Mouse (Mus musculus) adrenal gland, postnatal 14 days (tissue): ENCODE results near the gene Wipf2. TPM values are rescaled to one million over a fixed set of nuclear protein-coding genes. Genes with fewer than 3 reads are reported as not detected.
"Not testable (repeated sequence)": the region's sequence is repeated elsewhere in the genome, so short reads cannot be mapped to it uniquely, and the experiment has no call there.

ENCODE experiments used
- DNase-seq: peaks from one replicate; pipeline ENCODE4 v3.0.0; 2021; ENCODE audit warnings: mixed read lengths
- long read RNA-seq, 2 experiments: library from polyadenylated mRNA; stranded (forward); transcript quantifications; one replicate each; pipeline ENCODE4 v2.0.0; 2021
- total RNA-seq: library from RNA; stranded (reverse); gene quantifications from 2 replicates; pipeline ENCODE4 v1.2.3, GENCODE M21; 2021

Wipf2 gene
- 16.6 and 21.3 TPM in 2 replicates for total RNA-seq
- long read RNA-seq, experiment 1, partial matches to known transcripts: 0 of 4 reads
- long read RNA-seq, experiment 1, other reads (novel, unspliced or antisense): 4 of 4 reads
- long read RNA-seq, experiment 2, partial matches to known transcripts: 0 of 2 reads
- long read RNA-seq, experiment 2, other reads (novel, unspliced or antisense): 2 of 2 reads

DNA sequence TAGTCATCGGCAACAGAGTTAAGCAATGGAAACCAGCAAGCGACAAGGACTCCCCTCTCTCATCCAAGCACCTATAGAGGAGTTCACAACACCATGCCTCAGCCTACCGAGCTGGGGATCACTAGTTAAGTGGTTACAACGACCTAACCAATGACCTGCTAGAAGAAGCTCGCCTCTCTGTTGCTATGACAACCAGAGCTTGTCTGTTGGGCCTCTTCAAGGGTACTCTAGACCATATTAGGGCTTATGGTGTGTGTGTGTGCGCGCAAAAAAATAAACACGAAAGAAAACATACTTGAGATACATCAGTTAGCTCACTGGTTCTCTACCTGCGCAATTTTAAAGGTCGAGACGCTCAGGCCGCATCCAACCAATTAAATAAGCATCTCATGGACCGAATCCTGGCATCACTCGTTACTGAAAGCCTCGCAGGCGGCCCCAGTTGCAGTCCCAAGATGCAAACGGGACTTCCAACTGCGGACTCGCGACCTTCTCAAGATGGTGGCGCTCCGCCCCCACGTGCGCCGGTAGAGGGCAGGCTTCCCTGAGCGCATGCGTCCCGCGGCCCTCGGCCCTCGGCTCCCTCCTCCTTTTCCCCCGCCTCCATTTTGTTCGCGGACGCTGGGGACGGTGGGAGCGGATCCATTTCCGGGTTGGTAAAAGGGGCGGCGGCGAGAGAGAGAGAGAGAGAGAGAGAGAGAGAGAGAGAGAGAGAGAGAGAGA, at the start of gene Wipf2:
Gene Wipf2 (plus strand): TSS at position 611 of the 723 bp plus-strand sequence.
- DNase-seq: peak; percentile 98

DNA sequence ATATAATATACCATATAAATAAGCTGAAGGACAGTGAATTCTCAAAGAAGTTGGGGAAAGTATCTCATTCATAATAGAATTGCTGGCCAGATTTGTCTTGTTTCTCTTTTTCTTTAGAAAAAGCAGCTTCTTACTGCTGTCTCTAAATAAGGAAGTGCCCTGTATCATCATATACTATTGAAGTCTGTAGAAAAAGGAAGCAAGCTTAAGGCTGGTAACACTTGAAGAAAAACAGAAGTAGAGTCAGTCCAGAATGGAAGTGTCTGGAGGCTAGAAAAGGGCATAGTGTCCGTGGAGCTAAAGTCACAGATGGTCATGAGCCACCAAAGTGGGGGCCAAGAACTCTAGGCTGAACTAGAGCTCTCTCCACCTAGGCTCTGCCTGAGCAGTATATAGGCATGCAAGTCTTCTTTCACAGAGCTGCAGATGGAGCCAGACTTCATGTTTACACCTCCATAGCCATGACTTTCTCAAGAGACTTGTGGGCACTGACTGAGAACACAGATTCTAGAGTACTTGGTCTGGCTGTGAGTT, 46.7 kb upstream of the Wipf2 start:
- DNase-seq: no peak

DNA sequence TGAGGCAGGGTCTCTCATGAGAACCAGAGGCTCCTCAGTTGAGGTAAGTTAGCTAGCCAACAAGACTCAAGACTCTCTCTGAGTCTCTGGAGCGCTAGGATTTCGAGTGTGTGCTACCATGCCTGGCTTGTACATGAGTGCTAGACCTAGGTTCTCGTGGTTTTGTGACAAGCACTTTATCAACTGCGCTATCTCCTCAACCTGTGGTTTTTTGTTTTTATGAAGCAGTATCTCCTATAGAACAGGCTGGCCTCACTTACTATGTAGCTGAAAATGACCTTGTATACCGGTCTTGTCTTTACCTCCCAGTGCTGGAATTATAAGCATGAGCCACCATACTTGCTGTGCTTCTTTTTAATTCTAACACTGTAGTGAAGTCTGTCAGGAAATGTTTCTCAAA, 42.5 kb upstream of the Wipf2 start:
- no peak for DNase-seq

DNA sequence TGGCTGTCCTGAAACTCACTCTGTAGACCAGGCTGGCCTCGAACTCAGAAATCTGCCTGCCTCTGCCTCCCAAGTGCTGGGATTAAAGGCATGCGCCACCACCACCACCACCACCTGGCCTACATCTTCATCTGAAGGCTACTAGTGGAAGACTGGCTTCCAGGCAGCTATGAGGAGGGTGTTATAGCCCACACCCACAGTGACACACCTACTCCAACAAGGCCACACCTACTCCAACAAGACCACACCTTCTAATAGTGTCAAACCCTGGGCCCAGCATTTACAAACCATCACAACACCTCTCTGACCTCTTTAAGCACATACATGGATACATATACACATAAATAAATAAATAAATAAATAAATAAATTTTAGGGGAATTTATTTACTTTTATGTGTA, 37.4 kb upstream of the Wipf2 start:
- DNase-seq: not testable (repeated sequence)

DNA sequence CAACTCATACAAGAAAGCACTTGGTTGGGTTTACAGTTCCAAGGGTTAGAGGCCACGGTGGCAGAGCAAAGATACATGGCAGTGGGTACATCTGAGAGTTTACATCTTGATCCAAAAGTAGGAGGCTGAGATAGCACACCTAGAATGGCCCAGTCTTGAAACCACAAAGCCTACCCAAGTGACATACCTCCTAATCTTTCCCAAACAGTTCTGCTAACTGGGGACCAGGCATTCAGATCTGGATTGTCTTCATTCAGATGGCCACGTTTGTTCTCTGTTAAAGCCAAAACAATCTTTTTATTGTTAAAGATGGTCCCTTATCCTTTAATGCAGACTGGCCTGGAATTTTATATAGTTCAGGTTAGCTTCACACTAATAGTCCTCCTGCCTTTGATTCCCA, 35.6 kb upstream of the Wipf2 start:
- DNase-seq: no peak

DNA sequence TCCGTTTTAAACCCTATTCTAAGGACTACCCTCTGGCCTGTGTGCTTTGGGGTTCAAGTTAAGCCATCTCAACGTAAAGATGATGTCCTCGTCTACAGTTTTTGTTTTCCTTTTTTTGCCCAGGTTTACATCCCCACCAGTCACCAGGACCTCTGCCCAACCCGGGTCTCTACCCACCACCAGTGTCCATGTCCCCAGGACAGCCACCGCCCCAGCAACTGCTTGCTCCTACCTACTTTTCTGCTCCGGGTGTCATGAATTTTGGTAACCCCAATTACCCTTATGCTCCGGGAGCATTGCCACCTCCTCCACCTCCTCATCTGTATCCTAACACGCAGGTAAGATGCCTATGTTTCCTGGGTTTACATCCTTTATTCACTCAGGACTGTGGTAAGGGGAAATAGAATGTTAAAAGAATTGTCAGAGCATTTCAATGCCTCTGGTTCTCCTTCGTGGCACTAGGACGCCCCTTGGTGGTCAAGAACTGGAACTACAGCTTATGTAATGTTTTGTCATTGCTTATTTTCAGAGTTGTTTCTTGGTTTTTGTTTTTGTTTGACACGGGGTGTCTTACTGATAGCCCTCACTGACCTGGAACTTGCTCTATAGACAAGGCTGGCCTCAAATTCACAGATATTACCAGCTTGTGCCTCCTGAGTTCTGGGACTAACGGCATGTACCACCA, 34.2 kb upstream of the Wipf2 start:
- DNase-seq: peak; percentile 69

DNA sequence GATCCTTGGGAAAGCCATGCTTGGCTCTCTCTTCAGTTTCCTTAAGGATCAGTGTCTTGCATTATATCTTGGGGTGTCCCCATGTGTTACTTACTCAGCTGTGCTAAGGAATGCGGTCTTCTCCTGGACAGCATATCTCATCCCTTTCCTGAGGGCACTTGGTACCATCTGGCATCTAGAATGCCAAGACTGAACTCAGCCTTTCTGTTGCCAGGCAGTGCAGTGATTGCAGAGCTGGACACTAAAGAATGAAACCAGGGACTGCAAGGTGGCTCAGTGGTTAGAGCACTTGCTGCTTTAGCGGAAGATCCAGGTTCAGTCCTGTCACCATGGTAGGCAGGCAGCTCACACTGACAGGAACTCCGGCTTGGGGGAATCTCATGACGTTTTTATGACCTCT, 33.6 kb upstream of the Wipf2 start:
- no peak for DNase-seq

DNA sequence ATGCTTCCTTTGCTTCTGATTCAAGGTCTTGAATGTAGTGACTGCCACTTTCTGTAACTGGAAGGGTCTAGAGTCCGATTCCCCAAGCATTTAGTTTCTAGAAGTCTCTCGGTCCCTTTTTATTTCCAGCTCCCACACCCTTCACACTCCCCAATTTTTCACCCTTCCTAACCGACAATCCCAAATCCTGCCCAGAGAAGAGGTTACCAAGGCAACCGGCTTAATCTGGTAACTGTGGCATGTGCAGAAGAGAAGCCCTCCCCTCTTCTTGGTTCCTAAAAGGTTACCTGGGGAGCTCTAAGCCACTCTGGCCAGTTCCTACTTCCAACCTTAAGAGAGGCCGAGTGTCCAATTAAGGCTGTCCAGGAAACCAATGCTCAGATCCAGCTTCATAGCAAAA, 28.1 kb upstream of the Wipf2 start:
- DNase-seq: no peak

DNA sequence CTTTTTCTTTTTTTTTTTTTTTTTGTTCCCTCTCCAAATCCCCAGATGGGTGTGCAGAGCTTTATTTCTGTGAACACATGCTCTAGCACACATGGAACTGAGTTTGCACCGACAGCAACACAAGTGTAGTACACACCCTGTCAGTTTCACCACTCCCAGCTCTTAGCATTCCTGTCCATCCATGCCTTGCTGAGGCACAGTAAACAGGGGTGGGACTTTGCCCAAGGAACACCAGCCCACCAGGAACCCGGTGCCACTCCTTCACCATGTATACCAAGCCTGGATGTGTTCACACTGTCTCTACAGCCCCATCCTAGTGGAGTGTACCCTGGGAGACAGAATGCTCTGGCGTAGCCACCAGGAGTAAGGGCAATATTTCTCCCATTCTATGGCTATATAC, 27.7 kb upstream of the Wipf2 start:
- no peak for DNase-seq

DNA sequence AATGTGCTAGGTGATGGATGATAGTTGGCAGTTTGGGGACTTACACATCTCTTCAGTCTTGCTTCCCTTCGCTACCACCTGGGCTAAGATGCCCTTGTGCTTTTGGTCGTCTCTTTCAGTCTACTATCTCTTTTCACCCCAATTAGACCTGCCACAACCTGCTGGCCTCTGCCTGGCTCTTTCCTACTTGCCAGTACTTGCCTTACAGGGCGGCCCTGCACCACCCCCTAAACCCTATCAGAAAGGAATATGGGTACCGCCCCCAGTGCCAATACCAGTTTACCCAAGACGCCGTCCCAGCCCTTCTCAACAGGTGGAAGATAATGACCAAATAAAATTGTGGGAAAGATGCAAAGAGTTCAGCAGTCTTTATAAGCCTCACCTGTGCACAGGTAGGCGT, 27.3 kb upstream of the Wipf2 start:
- no peak for DNase-seq

DNA sequence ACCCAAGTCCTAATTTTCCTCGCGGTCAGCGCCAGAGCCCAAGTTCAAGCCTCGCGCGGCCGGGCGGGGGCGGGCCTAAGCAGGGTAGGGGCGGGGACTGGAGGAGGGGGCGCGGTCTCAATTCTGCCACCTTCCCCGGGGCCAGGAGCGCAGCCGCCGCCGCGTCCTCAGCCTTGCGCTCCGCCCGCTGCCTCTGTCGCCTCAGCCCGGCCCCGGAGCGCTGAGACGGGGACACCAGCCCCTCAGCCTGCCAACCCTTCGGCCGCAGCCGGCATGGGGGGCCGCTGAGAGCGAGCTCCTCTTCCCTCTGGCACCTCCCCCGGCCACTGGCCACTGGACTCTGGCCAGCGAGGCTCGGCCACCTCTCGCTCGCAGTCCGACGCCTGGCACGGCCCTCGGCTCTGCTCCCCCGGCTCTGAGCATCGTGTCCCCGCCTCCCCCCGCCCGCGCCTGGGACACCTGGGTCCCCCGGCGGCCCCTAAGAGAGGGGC, 26.7 kb upstream of the Wipf2 start, which contains the start of gene Rapgefl1:
Gene Rapgefl1 (plus strand): TSS at position 135 of the 491 bp plus-strand sequence.
- DNase-seq: peak; percentile 92

DNA sequence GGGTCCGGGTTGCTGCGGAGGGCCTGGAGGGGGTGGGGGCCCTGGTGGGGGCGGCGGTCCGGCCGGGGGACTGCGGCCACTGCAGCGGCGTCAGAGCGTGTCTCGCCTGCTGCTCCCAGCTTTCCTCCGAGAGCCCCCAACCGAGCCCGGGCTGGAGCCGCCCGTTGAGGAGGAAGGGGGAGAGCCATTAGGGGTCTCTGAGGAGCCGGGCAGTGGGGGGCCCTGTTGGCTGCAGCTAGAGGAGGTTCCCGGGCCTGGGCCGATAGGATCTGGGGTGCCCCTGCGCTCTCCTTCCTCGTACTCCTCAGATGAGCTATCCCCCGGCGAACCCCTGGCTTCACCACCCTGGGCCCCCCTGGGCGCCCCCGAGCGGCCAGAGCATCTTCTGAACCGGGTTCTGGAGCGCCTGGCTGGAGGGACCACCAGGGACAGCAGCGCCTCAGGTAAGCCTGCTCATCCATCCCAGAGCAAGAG, 26.2 kb upstream of the Wipf2 start:
- DNase-seq: peak; percentile 24

DNA sequence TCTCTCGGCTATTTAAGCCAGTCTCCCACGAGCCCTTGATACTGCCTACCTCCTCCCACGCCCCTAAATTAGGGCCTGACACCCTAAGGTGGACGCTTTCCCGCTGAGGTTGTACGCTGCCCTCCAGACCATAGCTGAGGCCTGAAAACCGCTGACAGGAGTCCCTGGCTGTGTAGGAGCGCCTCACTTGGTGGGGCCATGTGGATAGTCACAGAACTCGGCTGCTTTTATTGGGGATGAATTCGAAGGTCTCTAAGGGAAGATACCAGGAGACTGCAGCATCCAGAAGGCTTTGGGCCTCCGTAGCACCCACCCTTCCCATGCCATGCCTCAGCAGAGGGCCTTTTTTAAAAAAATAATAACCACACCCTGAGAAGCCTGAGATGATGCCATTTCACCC, 25.5 kb upstream of the Wipf2 start:
- no peak for DNase-seq

DNA sequence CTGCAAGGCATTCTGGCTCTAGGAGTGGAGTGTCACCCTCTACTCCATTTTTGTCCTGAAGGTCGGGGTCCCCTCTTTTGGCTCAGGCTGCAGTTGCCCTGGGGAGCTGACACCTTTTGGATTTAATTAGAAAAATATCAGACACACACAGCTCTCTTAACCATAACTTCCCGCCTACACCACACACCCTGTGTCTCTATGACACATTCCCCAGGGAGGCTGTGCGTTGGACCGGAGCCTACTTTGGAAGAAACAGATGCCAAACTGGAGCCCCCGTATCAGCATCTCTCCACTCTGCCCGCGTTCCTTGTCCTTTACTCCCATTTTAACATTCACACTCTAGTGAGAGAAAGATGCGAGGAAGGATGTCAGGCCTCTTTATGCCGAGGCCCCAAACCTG, 24.9 kb upstream of the Wipf2 start:
- DNase-seq: no peak

DNA sequence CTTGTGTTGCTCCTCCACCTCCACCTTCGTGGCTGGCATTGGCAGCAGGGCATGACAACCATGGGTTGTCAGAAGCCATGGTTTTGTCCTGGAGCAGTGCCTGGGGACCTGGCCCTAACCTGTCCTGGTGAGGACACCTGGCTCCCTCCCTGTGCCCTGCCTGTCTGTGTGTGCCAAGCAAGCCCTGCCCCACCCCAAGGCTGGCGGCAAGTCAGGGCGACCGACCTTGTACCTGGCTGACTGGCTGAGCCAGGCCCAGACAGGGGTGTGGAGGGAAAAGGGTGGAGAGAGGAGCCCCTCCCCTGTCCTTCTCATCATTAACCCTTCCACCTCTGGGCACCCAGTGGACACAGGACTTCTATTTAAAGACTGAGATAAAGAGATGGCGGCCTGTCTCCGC, 24.0 kb upstream of the Wipf2 start:
- no peak for DNase-seq

DNA sequence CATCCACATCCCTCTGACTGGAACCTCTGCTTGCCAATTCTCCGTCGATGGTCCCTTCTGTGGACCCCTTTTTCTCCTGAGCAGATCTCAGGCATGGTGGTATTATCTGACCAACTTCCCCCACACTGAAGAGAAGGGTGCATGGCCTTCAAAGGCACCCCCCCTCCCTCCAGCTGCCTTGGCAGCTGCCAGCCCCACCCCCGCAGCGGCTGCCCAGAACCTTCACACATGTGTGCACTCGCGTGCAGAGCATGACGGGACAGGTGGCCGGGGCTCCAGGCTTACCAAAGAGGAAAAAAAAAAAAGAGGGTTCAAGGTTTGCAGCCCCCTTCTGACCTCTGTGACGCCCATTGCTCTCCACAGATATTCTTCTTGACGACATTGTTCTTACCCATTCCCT, 23.5 kb upstream of the Wipf2 start:
- no peak for DNase-seq

DNA sequence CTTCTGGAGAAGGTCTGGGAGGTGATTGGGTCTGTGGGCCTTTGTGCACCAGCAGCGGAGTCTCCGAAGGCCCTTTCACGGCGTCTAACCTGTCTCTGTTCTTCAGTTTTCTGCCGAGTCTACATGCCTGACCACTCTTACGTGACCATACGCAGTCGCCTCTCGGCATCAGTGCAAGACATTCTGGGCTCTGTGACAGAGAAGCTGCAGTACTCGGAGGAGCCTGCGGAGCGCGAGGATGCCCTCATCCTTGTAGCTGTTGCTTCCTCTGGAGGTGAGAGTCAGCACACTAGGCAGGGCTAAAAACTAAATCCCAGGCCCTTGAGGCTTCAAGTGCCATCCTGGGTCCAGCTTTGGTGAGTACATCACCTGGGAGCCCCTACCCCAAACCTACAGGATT, 17.4 kb upstream of the Wipf2 start:
- DNase-seq: no peak

DNA sequence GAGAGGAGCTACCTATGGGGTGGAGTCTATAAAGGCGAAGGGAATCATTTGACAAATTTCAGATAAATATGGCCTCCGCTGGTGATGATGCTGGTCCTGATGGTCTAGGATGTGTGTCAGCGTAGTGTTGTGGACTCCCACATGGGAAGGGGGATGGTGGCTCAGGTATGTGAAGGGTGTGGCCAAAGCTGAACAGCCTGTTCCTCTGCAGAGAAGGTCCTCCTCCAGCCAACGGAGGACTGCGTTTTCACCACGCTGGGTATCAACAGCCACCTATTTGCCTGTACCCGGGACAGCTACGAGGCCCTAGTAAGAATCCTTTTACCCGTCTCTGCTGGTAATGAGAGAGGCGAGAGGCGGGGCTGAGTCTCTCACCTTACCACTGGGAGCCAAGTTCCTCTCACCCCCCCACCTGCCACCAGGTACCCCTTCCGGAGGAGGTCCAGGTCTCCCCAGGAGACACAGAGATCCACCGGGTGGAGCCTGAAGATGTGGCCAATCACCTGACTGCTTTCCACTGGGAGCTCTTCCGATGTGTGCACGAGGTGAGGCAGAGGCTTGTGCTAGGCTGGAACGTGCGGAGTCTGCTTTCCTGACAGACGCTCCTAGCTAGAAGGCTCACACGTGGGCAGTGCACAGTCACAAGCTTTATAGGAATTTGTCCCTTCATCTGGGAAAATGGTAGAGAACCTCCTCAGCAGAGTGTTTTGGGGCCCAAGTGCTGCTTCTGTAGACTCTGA, 16.4 kb upstream of the Wipf2 start:
- no peak for DNase-seq

DNA sequence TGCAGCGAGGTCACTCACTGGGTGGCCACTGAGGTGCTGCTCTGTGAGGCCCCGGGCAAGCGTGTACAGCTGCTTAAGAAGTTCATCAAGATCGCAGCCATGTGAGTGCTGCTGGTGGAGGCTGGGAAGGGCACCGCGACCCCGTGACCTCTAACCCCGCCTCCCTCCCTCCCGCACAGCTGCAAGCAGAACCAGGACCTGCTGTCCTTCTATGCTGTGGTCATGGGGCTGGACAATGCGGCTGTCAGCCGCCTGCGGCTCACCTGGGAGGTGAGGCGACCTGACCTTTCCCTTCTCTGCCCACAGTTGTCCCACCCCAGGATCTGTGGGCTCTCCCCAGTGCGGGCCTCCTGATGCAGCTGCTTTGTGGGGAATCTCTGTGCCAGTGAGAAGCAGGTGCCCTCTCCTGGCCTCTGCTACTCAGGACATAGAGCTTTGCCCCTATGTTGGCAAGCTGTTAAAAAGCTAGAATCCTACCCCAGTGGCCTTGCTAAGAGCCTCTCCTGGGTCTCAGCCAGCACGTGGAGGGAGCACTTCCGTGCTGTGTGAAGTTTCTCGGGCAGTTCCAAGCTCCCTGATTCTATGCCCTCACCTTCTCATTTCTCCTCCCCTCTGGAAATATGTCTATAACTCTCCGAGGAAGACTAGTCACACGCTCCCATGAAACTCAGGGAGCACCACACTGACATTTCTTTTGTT, 14.1 kb upstream of the Wipf2 start:
- peak; percentile 52 for DNase-seq

DNA sequence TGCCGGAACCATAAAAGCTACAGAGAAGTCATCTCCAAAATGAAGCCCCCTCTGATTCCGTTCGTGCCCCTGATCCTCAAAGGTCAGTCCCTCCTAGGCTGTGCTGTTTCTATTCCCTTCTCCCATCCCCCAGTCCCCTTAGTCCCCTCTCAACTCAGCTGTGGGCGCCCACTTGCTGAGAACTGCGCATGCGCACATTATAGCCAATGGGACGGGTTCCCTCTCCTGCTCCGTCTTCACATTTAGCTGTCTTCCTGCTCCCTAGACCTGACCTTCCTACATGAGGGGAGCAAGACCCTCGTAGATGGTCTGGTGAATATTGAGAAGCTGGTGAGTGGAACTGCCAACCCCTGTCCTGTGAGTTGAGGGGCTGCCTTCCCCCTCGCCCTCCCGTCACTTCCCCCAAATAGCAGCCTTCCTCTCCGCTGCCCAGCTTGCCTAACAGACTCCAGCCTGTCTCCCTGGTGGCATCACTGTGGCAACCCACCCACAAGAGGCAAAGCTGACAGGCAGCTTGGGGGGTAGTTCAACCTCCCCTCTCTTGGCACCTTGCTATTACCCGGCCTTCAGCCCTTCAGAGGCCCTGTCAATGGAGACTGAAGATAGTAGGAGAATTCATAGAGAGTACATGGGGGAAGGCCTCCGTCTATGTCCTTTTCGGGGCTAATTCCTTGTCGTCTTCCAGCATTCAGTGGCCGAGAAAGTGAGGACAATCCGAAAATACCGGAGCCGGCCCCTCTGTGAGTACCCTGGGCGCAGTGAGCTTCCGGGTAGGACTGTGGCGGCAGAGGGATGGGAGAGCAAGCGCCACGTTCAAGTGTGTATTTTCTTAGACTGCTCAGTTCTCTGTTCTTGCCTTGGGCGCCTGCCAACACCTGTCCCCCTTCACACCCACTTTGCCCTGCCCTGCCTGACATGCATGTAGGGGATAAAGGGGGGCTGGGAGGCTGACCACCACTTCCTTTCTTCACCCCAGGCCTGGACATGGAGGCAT, 13.0 kb upstream of the Wipf2 start:
- DNase-seq: no peak
